Mouse (Mus musculus): ENCODE results near the gene Gm14296.
"Not testable (repeated sequence)": the region's sequence is repeated elsewhere in the genome, so short reads cannot be mapped to it uniquely, and the experiment has no call there.

DNA sequence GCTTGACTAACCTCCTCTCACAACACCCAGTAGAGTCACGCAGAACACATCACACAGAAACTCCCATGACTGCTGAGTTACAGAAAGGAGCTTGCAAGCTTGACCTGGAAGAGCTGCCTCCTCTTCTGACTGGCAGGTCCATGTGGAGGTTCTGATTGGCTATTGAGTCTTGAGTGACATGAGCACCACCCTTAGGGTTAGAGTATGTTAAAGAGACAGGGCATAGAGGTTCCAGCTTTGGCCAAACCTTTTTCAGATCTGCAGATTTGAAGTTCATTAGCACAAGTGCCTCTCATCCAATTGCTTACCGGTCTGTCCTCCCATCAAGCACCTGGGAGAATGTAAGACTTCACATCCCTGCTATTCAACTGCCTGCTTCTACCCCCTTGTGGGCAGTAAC is at the start of gene Gm14296:
- TF ChIP-seq CTCF (conservative IDR thresholded peaks at IDR 0.05; ENCODE audit: low read length); NANOG (IDR thresholded peaks at IDR 0.05; ENCODE audit: borderline replicate concordance, low read length): not testable (repeated sequence)
